Mouse (Mus musculus) megakaryocyte, adult 5-6 weeks (primary cell): Measurements from ENCODE around the gene Olfr316. TPM values are rescaled to one million over a fixed set of nuclear protein-coding genes. Genes with fewer than 3 reads are reported as not detected.
A peak's percentile ranks its signal among the peaks of the same experiment; 100 is the strongest.
"Not testable (repeated sequence)": the region's sequence is repeated elsewhere in the genome, so short reads cannot be mapped to it uniquely, and the experiment has no call there.

Experiments
- ATAC-seq: 2 replicates; pipeline ENCODE4 v1.8.0; 2016; ENCODE audit warnings: mild to moderate bottlenecking, inconsistent platforms; ENCODE audit not compliant: poor library complexity, severe bottlenecking
- total RNA-seq, 2 experiments: library from RNA; stranded (forward) in 1 of 2; stranded (reverse) in 1 of 2; fragments of 153-499, 151-499 nt in 1 of 2; fragments of 221-1000, 200-1000 nt in 1 of 2; gene quantifications; 2 replicates each; pipeline versions ENCODE4 v1.2.3 to v1.2.4; 2015 to 2017

The Olfr316 gene
- total RNA-seq (2015) (not detected in 2 replicates), total RNA-seq (2017) (not detected in 2 replicates)

GRCm38 (mm10) chr11:58752434-58752833 lies at the start of gene Olfr316:
Olfr316 (plus strand) TSS chr11:58752734.
- ATAC-seq = no peak

DNA sequence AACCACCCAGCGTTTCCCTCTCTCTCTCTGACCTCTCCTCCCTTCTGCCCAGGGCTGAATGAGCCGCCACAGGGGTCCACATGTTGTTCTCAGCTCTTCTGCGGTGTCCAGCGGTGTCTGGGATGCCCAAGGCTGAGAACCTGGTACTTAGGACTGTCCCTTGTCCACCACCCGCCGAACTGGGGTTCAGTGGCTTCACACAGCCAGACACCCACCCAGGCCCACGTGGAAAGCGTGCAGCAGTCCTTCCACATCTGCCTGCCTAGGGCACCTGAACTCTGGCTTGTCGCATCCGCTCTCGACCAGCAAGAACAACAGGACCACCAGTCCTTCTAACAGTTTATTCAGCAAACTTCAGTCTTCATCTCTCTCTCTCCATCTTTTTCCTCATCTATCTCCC lies 43.4 kb upstream of the Olfr316 start:
- ATAC-seq = no peak

GRCm38 (mm10) chr11:58717723-58718122 lies 34.8 kb upstream of the Olfr316 start:
- not testable (repeated sequence) for ATAC-seq

- ATAC-seq = no peak
These were observed 32.8 kb upstream of the Olfr316 start for GRCm38 (mm10) chr11:58719701-58720100.

- ATAC-seq = no peak
These were observed 28.6 kb upstream of the Olfr316 start, which contains the start of gene Olfr318 for GRCm38 (mm10) chr11:58723914-58724313. Olfr318 (minus strand) TSS chr11:58724014.

DNA sequence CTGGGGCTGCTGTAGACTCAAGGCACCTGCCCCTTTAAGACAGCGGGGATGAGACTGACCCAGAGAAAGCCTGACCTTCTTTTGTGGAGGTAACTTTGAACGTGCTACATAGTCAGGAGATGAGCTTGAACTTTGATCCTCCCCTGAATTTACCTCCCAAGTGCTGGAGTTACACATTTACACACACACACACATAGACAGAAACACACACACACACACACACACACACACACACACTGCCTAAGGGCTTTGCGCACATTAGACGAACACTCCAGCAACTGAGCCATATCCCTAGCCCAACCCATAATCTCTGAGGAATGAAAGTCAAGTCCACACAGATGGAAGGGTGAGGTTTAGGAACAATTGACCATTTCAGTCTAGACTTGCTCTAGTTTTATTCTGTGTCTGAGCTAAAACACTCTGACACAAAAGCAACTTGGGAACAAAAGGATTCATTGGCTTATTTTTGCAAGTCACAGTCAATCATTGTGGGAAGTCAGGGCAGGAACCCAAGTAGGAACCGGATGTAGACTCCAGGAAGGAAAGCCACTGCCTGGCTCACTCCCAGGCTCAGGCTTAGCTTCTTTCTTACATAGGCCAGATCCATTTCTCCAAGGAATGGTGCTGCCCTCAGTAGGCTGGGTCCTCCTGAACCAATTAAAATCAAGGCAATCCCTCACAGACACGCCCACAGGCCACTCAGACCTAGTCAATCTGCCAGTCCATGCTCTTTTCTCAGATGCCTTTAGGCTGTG lies 24.5 kb upstream of the Olfr316 start:
- ATAC-seq = not testable (repeated sequence)

DNA sequence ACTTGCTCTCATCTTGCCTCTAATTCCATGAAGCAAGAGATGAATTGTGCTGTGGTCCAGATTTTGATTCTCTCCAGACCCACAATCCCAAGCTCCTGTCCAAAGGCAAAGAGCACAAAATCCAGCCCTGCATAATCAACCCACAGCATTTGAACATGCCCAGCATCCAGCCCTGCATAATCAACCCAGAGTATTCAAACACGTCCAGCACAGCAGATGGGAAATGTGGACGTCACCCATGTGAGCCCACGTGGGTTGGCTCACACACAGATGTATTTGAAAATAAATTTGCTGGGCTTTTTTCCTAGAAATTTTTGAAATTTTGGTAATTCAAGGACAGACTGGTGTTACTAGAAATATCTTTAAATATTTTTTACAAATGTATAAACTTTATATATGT lies 19.2 kb upstream of the Olfr316 start:
- ATAC-seq = no peak

GRCm38 (mm10) chr11:58738792-58739262 lies 13.7 kb upstream of the Olfr316 start, which contains the start of gene Olfr317:
Olfr317 (minus strand) TSS chr11:58739212.
- no peak for ATAC-seq

DNA sequence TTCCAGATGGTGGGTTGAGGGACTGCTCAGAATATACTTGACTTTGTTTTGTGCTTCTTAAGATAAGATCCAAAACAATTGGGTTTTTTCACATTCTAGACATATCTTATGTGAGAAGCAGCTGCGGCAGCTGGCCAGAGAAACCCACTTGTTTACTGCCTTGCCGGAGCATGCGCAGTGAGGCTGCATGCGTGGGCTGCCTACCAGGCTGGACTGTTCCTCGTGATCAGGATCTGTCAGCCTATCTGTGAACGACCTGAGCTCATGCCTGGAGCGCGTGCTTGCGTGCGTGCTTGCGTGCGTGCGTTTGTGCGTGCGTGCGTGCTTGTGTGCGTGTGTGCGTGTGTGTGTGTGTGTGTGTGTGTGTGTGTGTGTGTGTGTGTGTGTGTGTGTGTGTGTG lies 1.4 kb upstream of the Olfr316 start:
- ATAC-seq = not testable (repeated sequence)

GRCm38 (mm10) chr11:58772888-58773287 lies 20.4 kb downstream of the Olfr316 start, which contains the start of gene Olfr315:
Olfr315 (plus strand) TSS chr11:58773188.
- no peak for ATAC-seq

DNA sequence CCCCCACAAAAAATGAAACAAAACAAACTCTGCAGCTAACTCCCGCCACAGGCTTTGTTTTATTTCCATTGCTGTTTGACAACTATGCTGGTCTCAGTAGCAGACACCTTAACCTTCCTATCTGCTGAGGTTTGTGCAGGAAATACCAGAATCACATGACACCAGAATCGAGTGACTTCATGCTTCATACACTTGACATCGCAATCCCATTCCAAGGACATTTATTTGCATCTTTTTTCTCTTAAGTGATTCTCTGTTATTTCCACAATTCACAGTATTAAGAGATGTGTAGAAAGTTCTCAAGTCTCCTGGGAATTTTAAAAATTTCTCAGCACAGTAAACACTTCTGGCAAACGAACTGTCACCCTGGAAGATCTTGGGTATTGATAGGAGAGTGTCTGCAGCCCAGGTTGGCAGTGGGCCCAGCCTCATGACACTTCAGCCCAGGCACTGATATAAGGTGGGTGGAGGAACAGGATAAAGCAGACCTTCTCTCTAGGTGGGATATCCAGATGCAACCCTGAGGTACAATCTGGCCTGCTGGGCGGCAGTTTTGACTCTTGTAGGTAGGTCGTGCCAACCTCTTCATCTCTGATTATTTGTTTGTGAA lies 30.1 kb downstream of the Olfr316 start, which contains the start of gene Olfr314:
Gene Olfr314, plus strand, starts transcription at position 473 of the 610 bp plus-strand sequence.
- no peak for ATAC-seq

DNA sequence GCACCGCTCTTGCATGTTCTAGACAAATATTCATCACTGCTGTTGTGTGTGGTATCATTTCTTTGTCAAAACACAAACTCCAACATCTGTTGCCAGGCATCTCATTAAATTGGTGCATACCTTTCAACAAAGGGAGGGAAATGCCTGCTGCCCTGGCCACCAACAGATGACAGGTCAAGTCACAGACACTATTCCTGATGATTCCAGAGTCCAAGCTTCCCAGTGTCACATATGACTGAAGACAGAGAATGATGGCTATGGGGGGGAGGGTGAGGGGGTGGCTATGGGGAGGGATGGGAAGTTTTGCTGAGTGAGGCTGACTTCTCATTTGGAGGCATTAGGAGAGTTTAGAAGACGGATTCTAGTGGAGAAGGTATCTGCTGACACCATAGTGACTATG lies 31.6 kb downstream of the Olfr316 start:
- no peak for ATAC-seq

DNA sequence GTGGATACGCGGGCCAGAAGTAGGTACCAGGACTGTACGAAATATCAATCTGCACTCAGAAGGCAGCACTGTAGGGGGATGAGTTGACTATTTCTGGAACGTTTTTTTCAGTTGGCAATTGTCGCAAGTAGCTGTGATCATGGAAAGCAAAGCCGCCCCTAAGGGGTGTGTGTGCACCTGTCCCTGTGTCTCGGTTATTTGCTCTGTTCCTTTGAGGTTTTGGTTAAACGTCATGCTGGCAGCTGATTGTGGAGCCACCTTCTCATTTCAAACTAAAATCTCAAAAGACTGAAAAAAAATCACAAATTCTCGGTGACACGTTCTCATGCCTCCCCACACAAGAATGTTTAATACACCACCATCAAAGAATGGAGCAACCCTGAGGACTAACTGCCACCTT lies 35.1 kb downstream of the Olfr316 start:
- ATAC-seq = no peak

- no peak for ATAC-seq
These were observed 35.8 kb downstream of the Olfr316 start for GRCm38 (mm10) chr11:58788346-58788745.

- no peak for ATAC-seq
These were observed 37.0 kb downstream of the Olfr316 start for GRCm38 (mm10) chr11:58789532-58789931.

DNA sequence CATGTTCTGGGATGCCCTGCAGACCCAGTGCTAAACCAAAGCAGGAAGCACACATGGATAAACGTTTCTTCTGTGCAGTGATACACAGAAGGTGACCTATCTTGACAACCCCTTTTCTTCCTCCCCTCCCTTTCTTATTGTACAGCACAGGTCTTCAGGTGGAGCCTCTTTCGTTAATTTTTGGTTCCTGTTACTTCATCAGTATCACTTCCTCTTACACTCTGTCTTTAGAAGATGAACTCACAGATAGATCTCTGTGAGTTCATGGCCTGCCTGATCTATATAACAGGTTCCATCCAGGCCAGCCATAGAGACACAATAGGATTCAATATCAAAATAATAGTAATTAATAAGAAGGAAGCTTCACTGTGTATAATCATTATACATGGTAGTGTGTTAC lies 37.5 kb downstream of the Olfr316 start:
- ATAC-seq = peak; percentile 54

DNA sequence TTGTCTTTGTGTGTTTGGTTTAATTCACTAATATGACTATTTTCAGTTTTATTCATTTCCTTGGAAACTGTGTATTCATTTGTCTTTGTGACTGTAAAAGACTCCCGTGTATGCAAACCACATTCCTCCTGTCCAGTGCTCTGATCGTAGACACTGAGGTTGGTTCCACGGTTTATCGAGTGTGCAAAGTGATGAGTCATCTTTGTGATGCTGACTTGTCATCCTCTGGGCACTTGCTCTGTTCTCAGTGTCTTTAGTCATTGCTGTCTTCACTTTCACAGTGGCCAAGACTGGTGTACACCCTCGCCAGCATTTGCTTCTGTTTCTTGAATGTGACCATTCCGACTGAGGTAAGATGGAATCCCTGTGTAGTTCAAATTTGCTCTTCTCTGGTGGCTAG lies 38.1 kb downstream of the Olfr316 start:
- no peak for ATAC-seq

DNA sequence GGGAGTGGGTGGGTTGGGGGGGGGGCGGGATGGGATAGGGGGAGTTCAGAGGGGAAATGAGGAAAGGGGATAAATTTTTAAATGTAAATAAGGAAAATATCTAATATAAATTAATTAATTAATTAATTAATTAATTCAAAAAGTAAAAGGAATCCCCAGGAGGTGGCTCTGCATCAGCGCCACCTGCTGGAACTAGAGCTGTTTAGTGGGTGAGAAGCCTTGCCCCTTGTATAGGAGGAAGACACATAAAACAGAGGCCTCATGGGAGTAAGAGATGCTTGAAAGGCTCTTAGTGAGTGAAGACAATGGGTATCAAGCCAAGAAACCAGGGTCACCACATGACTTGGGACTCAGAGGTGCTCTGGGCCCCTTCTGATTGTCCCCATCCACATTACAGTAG lies 43.3 kb downstream of the Olfr316 start:
- no peak for ATAC-seq

DNA sequence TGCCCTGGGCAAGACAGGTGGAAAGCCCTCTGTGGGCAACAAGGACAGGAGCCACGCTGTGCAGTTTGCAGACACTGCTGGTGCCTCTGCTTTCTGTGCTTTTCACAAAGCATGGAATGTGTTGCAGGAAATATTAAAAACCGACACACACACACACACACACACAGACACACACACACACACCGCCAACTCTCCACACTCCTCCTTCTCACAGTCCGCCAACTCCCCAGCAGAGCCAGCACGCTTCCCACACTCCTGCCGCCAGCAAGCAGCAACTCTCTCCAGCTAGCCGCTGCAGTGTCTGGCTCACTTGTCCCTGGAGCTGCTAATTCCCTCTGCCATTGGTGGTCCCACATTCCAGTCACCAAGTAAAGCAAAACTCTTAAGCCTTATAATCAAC lies 44.3 kb downstream of the Olfr316 start:
- ATAC-seq = no peak

GRCm38 (mm10) chr11:58799747-58800146 lies 47.2 kb downstream of the Olfr316 start:
- no peak for ATAC-seq

- no peak for ATAC-seq
These were observed 49.2 kb downstream of the Olfr316 start, which contains the start of gene Fam183b for GRCm38 (mm10) chr11:58801558-58802228. Fam183b (minus strand) TSS chr11:58801960.
